ENCODE assay signal across 27 mouse cellular contexts in genomic region chr19:20761119-20761518, GRCm38 (mm10). TPM values are rescaled to one million over a fixed set of nuclear protein-coding genes. Genes with fewer than 3 reads are reported as not detected.
DNase-seq lines count a peak whose midpoint lies in the region; ATAC-seq and TF ChIP-seq lines count a peak whose summit lies in the region.
"Had no signal": no experiment of that assay in that cellular context is flagged by ENCODE, and none has a peak within 500 bp of the region (broad histone marks: within the 10 kb centered on the region; RNA-seq: fewer than 3 reads in every experiment).

No protein-coding gene starts in this region.

- no peaks in the 10 kb centered on the region for H3K27me3 ChIP-seq in hindbrain, postnatal 0 days (ENCODE audit: insufficient read depth, low read length)
- H3K27me3 ChIP-seq in hindbrain, embryonic 11.5 days (ENCODE audit: control insufficient read depth, insufficient read depth, low read length): no peaks in the 10 kb centered on the region
- no peaks in the 10 kb centered on the region for H3K27me3 ChIP-seq in midbrain, postnatal 0 days (ENCODE audit: insufficient read depth, low read length)
- no peaks in the 10 kb centered on the region for H3K27me3 ChIP-seq in midbrain, embryonic 15.5 days (replicated peaks)
- no peaks in the 10 kb centered on the region for H3K27me3 ChIP-seq in liver, embryonic 12.5 days (replicated peaks)
- H3K27me3 ChIP-seq: forebrain, embryonic 12.5 days; heart, embryonic 13.5 days; hindbrain, embryonic 13.5 days; limb, embryonic 15.5 days; megakaryocyte, embryonic 14.5 days; neural tube, embryonic 13.5 days had no signal

- H3K27ac ChIP-seq in hindbrain, postnatal 0 days: no peak overlapping the region
- no peak overlapping the region for H3K27ac ChIP-seq in hindbrain, embryonic 11.5 days (ENCODE audit: low read depth, low read length)
- no peak overlapping the region for H3K27ac ChIP-seq in midbrain, postnatal 0 days (ENCODE audit: low read depth, low read length)
- no peak overlapping the region for H3K27ac ChIP-seq in midbrain, embryonic 15.5 days
- peak overlapping the region; percentile 8; the same call in 1 of the 2 replicates for H3K27ac ChIP-seq in liver, embryonic 12.5 days
- H3K27ac ChIP-seq: forebrain, embryonic 12.5 days; heart, embryonic 13.5 days; hindbrain, embryonic 13.5 days; layer of hippocampus, adult 2 months; limb, embryonic 15.5 days; neural tube, embryonic 13.5 days had no signal

- H3K36me3 ChIP-seq in hindbrain, postnatal 0 days (ENCODE audit: insufficient read depth, low read length): no peaks in the 10 kb centered on the region
- no peaks in the 10 kb centered on the region for H3K36me3 ChIP-seq in hindbrain, embryonic 11.5 days (ENCODE audit: control insufficient read depth, insufficient read depth, low read length)
- no peaks in the 10 kb centered on the region for H3K36me3 ChIP-seq in midbrain, postnatal 0 days (ENCODE audit: insufficient read depth, low read length)
- H3K36me3 ChIP-seq in midbrain, embryonic 15.5 days (replicated peaks): no peaks in the 10 kb centered on the region
- no peaks in the 10 kb centered on the region for H3K36me3 ChIP-seq in liver, embryonic 12.5 days
- H3K36me3 ChIP-seq: forebrain, embryonic 12.5 days; heart, embryonic 13.5 days; hindbrain, embryonic 13.5 days; limb, embryonic 15.5 days; neural tube, embryonic 13.5 days had no signal

- H3K9ac ChIP-seq in hindbrain, postnatal 0 days (replicated peaks; ENCODE audit: low read length): no peak overlapping the region
- no peak overlapping the region for H3K9ac ChIP-seq in hindbrain, embryonic 11.5 days (ENCODE audit: low read depth, low read length)
- H3K9ac ChIP-seq in midbrain, postnatal 0 days (replicated peaks; ENCODE audit: low read length, poor library complexity, severe bottlenecking): no peak overlapping the region
- no peak overlapping the region for H3K9ac ChIP-seq in midbrain, embryonic 15.5 days
- no peak overlapping the region for H3K9ac ChIP-seq in liver, embryonic 12.5 days
- H3K9ac ChIP-seq: forebrain, embryonic 12.5 days; heart, embryonic 13.5 days; hindbrain, embryonic 13.5 days; limb, embryonic 15.5 days; neural tube, embryonic 13.5 days had no signal

- no peaks in the 10 kb centered on the region for H3K9me3 ChIP-seq in hindbrain, postnatal 0 days (ENCODE audit: low read length)
- no peaks in the 10 kb centered on the region for H3K9me3 ChIP-seq in hindbrain, embryonic 11.5 days (ENCODE audit: control insufficient read depth, low read length)
- no peaks in the 10 kb centered on the region for H3K9me3 ChIP-seq in midbrain, postnatal 0 days (ENCODE audit: low read length)
- no peaks in the 10 kb centered on the region for H3K9me3 ChIP-seq in midbrain, embryonic 15.5 days
- no peaks in the 10 kb centered on the region for H3K9me3 ChIP-seq in liver, embryonic 12.5 days (replicated peaks)
- H3K9me3 ChIP-seq: forebrain, embryonic 12.5 days; heart, embryonic 13.5 days; hindbrain, embryonic 13.5 days; limb, embryonic 15.5 days; megakaryocyte, embryonic 14.5 days; neural tube, embryonic 13.5 days had no signal

- WGBS in hindbrain, postnatal 0 days: 42% methylated on average over 3 of the region's 3 CpGs
- 75% methylated on average over 3 of the region's 3 CpGs for WGBS in hindbrain, embryonic 11.5 days
- WGBS in midbrain, postnatal 0 days: 69% methylated on average over 3 of the region's 3 CpGs
- 64% methylated on average over 3 of the region's 3 CpGs for WGBS in midbrain, embryonic 15.5 days
- 55% methylated on average over 3 of the region's 3 CpGs for WGBS in liver, embryonic 12.5 days (ENCODE audit: insufficient replicate concordance)

- peak; percentile 45 for DNase-seq in hindbrain, postnatal 0 days (ENCODE audit: low spot score)
- DNase-seq in hindbrain, embryonic 11.5 days (ENCODE audit: low spot score): no peak
- peak; percentile 37 for DNase-seq in midbrain, postnatal 0 days (ENCODE audit: low spot score)
- DNase-seq in heart, postnatal 14 days: no peak
- DNase-seq: adrenal gland, postnatal 10 days; cerebellum, adult 8-10 months; gastrocnemius, postnatal 25 days; heart, adult 18-20 months; kidney, adult 9 months; kidney, postnatal 25 days; midbrain, embryonic 14.5 days; thymus, adult 18-20 months; thymus, postnatal 4 days had no signal

- no peak for TF ChIP-seq CTCF in hindbrain, postnatal 0 days (IDR thresholded peaks at IDR 0.05; ENCODE audit: low read depth)
- no peak for TF ChIP-seq CTCF in midbrain, postnatal 0 days (IDR thresholded peaks at IDR 0.05)

- H3K4me2 ChIP-seq in hindbrain, postnatal 0 days (ENCODE audit: low read depth, low read length): no peak overlapping the region
- no peak overlapping the region for H3K4me2 ChIP-seq in hindbrain, embryonic 11.5 days (replicated peaks; ENCODE audit: low read depth, low read length)
- H3K4me2 ChIP-seq in midbrain, postnatal 0 days (ENCODE audit: low read depth, low read length, poor library complexity, severe bottlenecking): no peak overlapping the region
- no peak overlapping the region for H3K4me2 ChIP-seq in midbrain, embryonic 15.5 days
- H3K4me2 ChIP-seq in liver, embryonic 12.5 days: no peak overlapping the region
- H3K4me2 ChIP-seq: forebrain, embryonic 12.5 days; heart, embryonic 13.5 days; hindbrain, embryonic 13.5 days; limb, embryonic 15.5 days; neural tube, embryonic 13.5 days had no signal

- intact Hi-C loops in heart, postnatal 14 days (cut with DNase I): loop anchor here (10.0 kb wide), 2 partner anchors 316 to 396 kb away; no protein-coding TSS in a partner anchor

- no peak for ATAC-seq in hindbrain, postnatal 0 days
- ATAC-seq in hindbrain, embryonic 11.5 days (ENCODE audit: low FRiP score): no peak
- no peak for ATAC-seq in midbrain, postnatal 0 days (ENCODE audit: low FRiP score)
- ATAC-seq in midbrain, embryonic 15.5 days (replicated peaks): no peak
- peak; percentile 65 for ATAC-seq in liver, embryonic 12.5 days
- peak; percentile 52 for ATAC-seq in megakaryocyte progenitor cell, adult 5-6 weeks (replicated peaks; ENCODE audit: poor library complexity)
- ATAC-seq in CD4-positive, CD25-positive, alpha-beta regulatory T cell, adult 4 months: no peak
- ATAC-seq: activated CD4-positive, CD25-positive, alpha-beta regulatory T cell, adult 4 months; inflammation-experienced regulatory T-cells, adult 6 months had no signal

- H3K4me1 ChIP-seq in hindbrain, postnatal 0 days (ENCODE audit: insufficient read depth, low read length): no peaks in the 10 kb centered on the region
- H3K4me1 ChIP-seq in hindbrain, embryonic 11.5 days (replicated peaks; ENCODE audit: control insufficient read depth, insufficient read depth, low read length): no peaks in the 10 kb centered on the region
- H3K4me1 ChIP-seq in midbrain, postnatal 0 days (ENCODE audit: insufficient read depth, low read length): no peaks in the 10 kb centered on the region
- H3K4me1 ChIP-seq in midbrain, embryonic 15.5 days: no peaks in the 10 kb centered on the region
- peaks cover 20% of the 10 kb centered on the region for H3K4me1 ChIP-seq in liver, embryonic 12.5 days
- H3K4me1 ChIP-seq: forebrain, embryonic 12.5 days; hindbrain, embryonic 13.5 days; limb, embryonic 15.5 days; neural tube, embryonic 13.5 days had no signal

- no peak overlapping the region for H3K4me3 ChIP-seq in hindbrain, postnatal 0 days (ENCODE audit: low read length)
- H3K4me3 ChIP-seq in hindbrain, embryonic 11.5 days (ENCODE audit: low read depth, low read length): no peak overlapping the region
- no peak overlapping the region for H3K4me3 ChIP-seq in midbrain, postnatal 0 days (ENCODE audit: low read depth, low read length)
- H3K4me3 ChIP-seq in midbrain, embryonic 15.5 days: no peak overlapping the region
- H3K4me3 ChIP-seq in liver, embryonic 12.5 days: no peak overlapping the region
- H3K4me3 ChIP-seq: forebrain, embryonic 12.5 days; heart, embryonic 13.5 days; hindbrain, embryonic 13.5 days; layer of hippocampus, adult 2 months; limb, embryonic 15.5 days; megakaryocyte, embryonic 14.5 days; myocyte; neural tube, embryonic 13.5 days had no signal

RNA-seq across cellular contexts. Expression of gene Aldh1a7, which starts 33.8 kb away (rescaled TPM):
- total RNA-seq in hindbrain, postnatal 0 days (2014; rRNA removed): 1.6 TPM in 2 replicates
- 1.7 TPM in 2 replicates for polyA plus RNA-seq in hindbrain, postnatal 0 days (2015; fragmentation: Nextera tagmentation; extraction: Ambion mirVana)
- 1.4 and 1.6 TPM in 2 replicates for polyA plus RNA-seq in hindbrain, embryonic 11.5 days (2014; fragmentation: Nextera tagmentation; extraction: Ambion mirVana)
- 0.93 and 1.2 TPM in 2 replicates for total RNA-seq in midbrain, postnatal 0 days (2014; rRNA removed)
- 0.98 and 1.2 TPM in 2 replicates for polyA plus RNA-seq in midbrain, postnatal 0 days (2015; fragmentation: Nextera tagmentation; extraction: Ambion mirVana)
- 0.88 and 1.1 TPM in 2 replicates for polyA plus RNA-seq in midbrain, embryonic 15.5 days (2015; fragmentation: Nextera tagmentation; extraction: Ambion mirVana)
- polyA plus RNA-seq in liver, embryonic 12.5 days (2016; fragmentation: Nextera tagmentation; extraction: Ambion mirVana): 0.48 and 0.50 TPM in 2 replicates
- total RNA-seq in megakaryocyte progenitor cell, adult 5-6 weeks (2015): 2.7 and 6.7 TPM in 2 replicates
- total RNA-seq in megakaryocyte progenitor cell, adult 5-6 weeks (2017): 4.8 and 7.3 TPM in 2 replicates
- not detected for polyA plus RNA-seq in CD4-positive, CD25-positive, alpha-beta regulatory T cell, adult 4 months (2017; shearing (Covaris generic))
- total RNA-seq in heart, postnatal 14 days (2021): under 1 TPM; 0.27 to 0.79 TPM
- polyA plus RNA-seq: activated CD4-positive, CD25-positive, alpha-beta regulatory T cell, adult 4 months; inflammation-experienced regulatory T-cells, adult 6 months; myocyte had no signal

Comparison
In these comparisons a context has a peak if more than half of its experiments do, and no peak if none do; other contexts are left out.
1. DNase-seq: peak in hindbrain, postnatal 0 days (single experiment) and midbrain, postnatal 0 days (single experiment); none in hindbrain, embryonic 11.5 days (single experiment) and heart, postnatal 14 days (0 of 2).
2. ATAC-seq: peak in liver, embryonic 12.5 days (single experiment) and megakaryocyte progenitor cell, adult 5-6 weeks (single experiment); none in hindbrain, postnatal 0 days (single experiment), hindbrain, embryonic 11.5 days (single experiment), midbrain, postnatal 0 days (single experiment), midbrain, embryonic 15.5 days (single experiment) and CD4-positive, CD25-positive, alpha-beta regulatory T cell, adult 4 months (single experiment).